Mouse (Mus musculus) CH12.LX (cell line): ENCODE measurements at regions not wholly inside any gene's neighbourhood (a gene's known extent, or its start where the extent isn't known, plus 50 kb on each side); places are given as distances from the start of the nearest gene placed in this dataset.

Source experiments
- DNase-seq: peaks from one replicate; pipeline ENCODE4 v3.0.0-alpha.2; 2013; ENCODE audit errors: extremely low read depth
- H3K27ac ChIP-seq: 2 replicates; pipeline ENCODE4 v1.5.1; 2012; ENCODE audit warnings: low read depth, mild to moderate bottlenecking, control low read depth, moderate library complexity; ENCODE audit not compliant: insufficient read depth
- H3K27me3 ChIP-seq: replicated peaks from 2 replicates; pipeline ENCODE3; 2012; ENCODE audit warnings: inconsistent platforms
- H3K36me3 ChIP-seq, 2 experiments: replicated peaks in 1 of 2; 2 replicates each; pipeline versions ENCODE3 to v1.6.1; 2012; ENCODE audit warnings: inconsistent platforms in 1 of 2, low read length in 1 of 2, mild to moderate bottlenecking in 1 of 2, mixed read lengths in 1 of 2, moderate library complexity in 1 of 2; ENCODE audit not compliant: control insufficient read depth in 1 of 2, insufficient read depth in 1 of 2
- H3K4me1 ChIP-seq, 2 experiments: 2 replicates each; pipeline ENCODE4 v1.6.1; 2012; ENCODE audit warnings: inconsistent platforms in 1 of 2, moderate library complexity in 1 of 2; ENCODE audit not compliant: insufficient read depth in 2 of 2, control insufficient read depth in 1 of 2
- H3K4me2 ChIP-seq: 2 replicates; pipeline ENCODE4 v1.6.1; 2012; ENCODE audit warnings: low read depth, mild to moderate bottlenecking, control low read depth; ENCODE audit not compliant: poor library complexity, insufficient read depth, severe bottlenecking
- H3K4me3 ChIP-seq, 3 experiments: fragments of 150-350 bp in 1 of 3; sonication (generic) in 1 of 3; replicated peaks in 1 of 3; 2 replicates each; pipeline versions ENCODE3 to v1.5.1; 2011 to 2012; ENCODE audit warnings: low read depth in 2 of 3, low read length in 2 of 3, mild to moderate bottlenecking in 2 of 3, moderate library complexity in 2 of 3, control low read depth in 1 of 3, improper control_type of control experiment in 1 of 3, inconsistent platforms in 1 of 3, mixed read lengths in 1 of 3; ENCODE audit not compliant: poor library complexity in 1 of 3
- H3K79me2 ChIP-seq: replicated peaks from 2 replicates; pipeline ENCODE4 v1.6.1; 2012; ENCODE audit warnings: mild to moderate bottlenecking, moderate library complexity; ENCODE audit not compliant: control insufficient read depth, poor library complexity, insufficient read depth, severe bottlenecking; ENCODE audit errors: extremely low read depth
- H3K9ac ChIP-seq: 2 replicates; pipeline ENCODE4 v1.6.1; 2012; ENCODE audit warnings: low read depth, mild to moderate bottlenecking, control low read depth, moderate library complexity; ENCODE audit not compliant: insufficient read depth
- H3K9me3 ChIP-seq: replicated peaks from 2 replicates; pipeline ENCODE3; 2012; ENCODE audit warnings: low read length, inconsistent platforms, mixed read lengths
- CHD1 ChIP-seq: IDR thresholded peaks from 2 replicates; pipeline ENCODE4 v1.6.1; 2012; ENCODE audit warnings: low read depth, low read length, improper control_type of control experiment, inconsistent platforms
- CHD2 ChIP-seq: IDR thresholded peaks from 2 replicates; pipeline ENCODE4 v1.6.1; 2011; ENCODE audit warnings: low read length, improper control_type of control experiment
- CTCF ChIP-seq, 2 experiments: IDR thresholded peaks in 1 of 2; conservative IDR thresholded peaks in 1 of 2; 2 replicates each; pipeline ENCODE4 v1.5.1; 2011 to 2012; ENCODE audit warnings: low read depth in 2 of 2, low read length in 2 of 2, improper control_type of control experiment in 1 of 2, inconsistent platforms in 1 of 2, mild to moderate bottlenecking in 1 of 2, moderate library complexity in 1 of 2
- E2F4 ChIP-seq: IDR thresholded peaks from 2 replicates; pipeline ENCODE4 v1.6.1; 2011; ENCODE audit warnings: low read depth, low read length, improper control_type of control experiment; ENCODE audit not compliant: insufficient replicate concordance
- ETS1 ChIP-seq: conservative IDR thresholded peaks from 2 replicates; pipeline ENCODE4 v1.6.1; 2012; ENCODE audit warnings: low read depth, mild to moderate bottlenecking, inconsistent platforms, low read length, improper control_type of control experiment, moderate library complexity
- GABPA ChIP-seq: IDR thresholded peaks from 2 replicates; pipeline ENCODE4 v1.6.1; 2012; ENCODE audit warnings: low read depth, low read length, improper control_type of control experiment, inconsistent platforms; ENCODE audit not compliant: insufficient replicate concordance
- HCFC1 ChIP-seq: IDR thresholded peaks from 2 replicates; pipeline ENCODE4 v1.6.1; 2012; ENCODE audit warnings: low read depth, mild to moderate bottlenecking, inconsistent platforms, low read length, improper control_type of control experiment
- IRF4 ChIP-seq: IDR thresholded peaks from 2 replicates; pipeline ENCODE4 v1.6.1; 2014; ENCODE audit warnings: low read depth, mild to moderate bottlenecking, inconsistent platforms, low read length, improper control_type of control experiment
- JUN ChIP-seq: IDR thresholded peaks from 2 replicates; pipeline ENCODE4 v1.6.1; 2011; ENCODE audit warnings: low read depth, mild to moderate bottlenecking, low read length, improper control_type of control experiment, moderate library complexity; ENCODE audit not compliant: insufficient read depth
- JUND ChIP-seq: conservative IDR thresholded peaks from 2 replicates; pipeline ENCODE4 v1.6.1; 2011; ENCODE audit warnings: low read depth, low read length, improper control_type of control experiment
- MAFK ChIP-seq: IDR thresholded peaks from 2 replicates; pipeline ENCODE4 v1.6.1; 2011; ENCODE audit warnings: low read length, improper control_type of control experiment; ENCODE audit not compliant: insufficient replicate concordance
- MAX ChIP-seq: IDR thresholded peaks from 2 replicates; pipeline ENCODE4 v1.6.1; 2011; ENCODE audit warnings: low read length, improper control_type of control experiment
- MEF2A ChIP-seq: IDR thresholded peaks from 2 replicates; pipeline ENCODE4 v1.6.1; 2014; ENCODE audit warnings: low read depth, mild to moderate bottlenecking, inconsistent platforms, low read length, improper control_type of control experiment, borderline replicate concordance
- MYC ChIP-seq: IDR thresholded peaks from 2 replicates; pipeline ENCODE4 v1.6.1; 2011; ENCODE audit warnings: low read depth, mild to moderate bottlenecking, improper control_type of control experiment, low read length
- NELFE ChIP-seq: IDR thresholded peaks from 2 replicates; pipeline ENCODE4 v1.6.1; 2011; ENCODE audit warnings: low read depth, low read length, improper control_type of control experiment
- PAX5 ChIP-seq: IDR thresholded peaks from 2 replicates; pipeline ENCODE4 v1.6.1; 2012; ENCODE audit warnings: low read length, inconsistent platforms, mixed read lengths
- POLR2A ChIP-seq: IDR thresholded peaks from 2 replicates; pipeline ENCODE4 v1.6.1; 2011; ENCODE audit warnings: low read depth, mild to moderate bottlenecking, improper control_type of control experiment, low read length
- RAD21 ChIP-seq: IDR thresholded peaks from 2 replicates; pipeline ENCODE4 v1.6.1; 2011; ENCODE audit warnings: low read depth, mild to moderate bottlenecking, low read length, improper control_type of control experiment, moderate library complexity
- RCOR1 ChIP-seq: conservative IDR thresholded peaks from 2 replicates; pipeline ENCODE4 v1.6.1; 2012; ENCODE audit warnings: low read depth, mild to moderate bottlenecking, inconsistent platforms, low read length, improper control_type of control experiment
- ZC3H11A ChIP-seq: IDR thresholded peaks from 2 replicates; pipeline ENCODE4 v1.6.1; 2012; ENCODE audit warnings: low read depth, mild to moderate bottlenecking, inconsistent platforms, low read length, improper control_type of control experiment
- ZKSCAN1 ChIP-seq: IDR thresholded peaks from 2 replicates; pipeline ENCODE4 v1.6.1; 2012; ENCODE audit warnings: low read depth, inconsistent platforms, low read length, improper control_type of control experiment, borderline replicate concordance
- ZMIZ1 ChIP-seq: IDR thresholded peaks from 2 replicates; pipeline ENCODE4 v1.6.1; 2012; ENCODE audit warnings: low read depth, mild to moderate bottlenecking, inconsistent platforms, low read length, improper control_type of control experiment
- dilution Hi-C: fragments of 300-500 bp; cut with MboI; formaldehyde crosslinking; loops from 2 replicates; pipeline ENCODE4 v1.14.3; 2020; ENCODE audit warnings: low sequenced_read_pairs; ENCODE audit not compliant: extremely low pct_unique_long_range_greater_than_20kb, extremely low pct_ligation_motif_present
- in situ Hi-C: fragments of 300-500 bp; cut with MboI; formaldehyde crosslinking; loops from 3 replicates; pipeline ENCODE4 v1.14.3; 2019; ENCODE audit warnings: low sequenced_read_pairs, low pct_ligation_motif_present, low pct_unique_long_range_greater_than_20kb, mixed read lengths

DNA sequence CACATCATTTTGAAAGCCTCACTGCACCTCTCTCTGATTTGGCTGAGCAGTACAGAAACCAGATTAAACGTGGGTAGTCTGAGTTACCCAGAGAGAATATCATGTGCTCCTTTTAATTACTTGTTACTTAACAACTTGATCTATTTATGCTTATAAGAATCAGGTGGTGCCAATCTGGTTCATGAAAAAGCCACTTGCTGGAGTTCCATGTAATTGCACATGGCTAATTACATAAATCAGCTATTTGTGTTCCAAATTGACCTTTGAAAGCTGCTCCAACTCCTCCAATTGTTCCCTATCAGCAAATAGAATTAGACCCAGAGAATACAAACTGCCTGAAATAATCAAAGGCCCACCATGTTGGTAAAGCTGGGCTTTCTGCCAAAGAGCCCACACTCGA is 98.8 kb upstream of the Adcy1 start:
- H3K36me3 ChIP-seq = no peaks in the 10 kb centered on the region
- TF ChIP-seq CHD2 (no peak), RAD21 (no peak), MAFK (no peak), ZMIZ1 (no peak), POLR2A (no peak), ETS1 (no peak), CTCF (conservative IDR thresholded peaks at IDR 0.05 in 1 of 2, IDR thresholded peaks at IDR 0.05 in 1 of 2; ENCODE audit: low read depth in 2 of 2, low read length in 2 of 2) (no peak)
- TF ChIP-seq, all 38 proteins: peak for 0
- H3K79me2 ChIP-seq = no peaks in the 10 kb centered on the region
- in situ Hi-C loops = no loop called here
- H3K9ac ChIP-seq = no peak overlapping the region
- H3K9me3 ChIP-seq = peaks cover 5% of the 10 kb centered on the region
- no peak overlapping the region for H3K4me2 ChIP-seq
- H3K27me3 ChIP-seq = peaks cover 51% of the 10 kb centered on the region
- H3K4me1 ChIP-seq = no peaks in the 10 kb centered on the region
- H3K27ac ChIP-seq = no peak overlapping the region
- H3K4me3 ChIP-seq = no peak overlapping the region
- DNase-seq = no peak
- dilution Hi-C loops = no loop called here

DNA sequence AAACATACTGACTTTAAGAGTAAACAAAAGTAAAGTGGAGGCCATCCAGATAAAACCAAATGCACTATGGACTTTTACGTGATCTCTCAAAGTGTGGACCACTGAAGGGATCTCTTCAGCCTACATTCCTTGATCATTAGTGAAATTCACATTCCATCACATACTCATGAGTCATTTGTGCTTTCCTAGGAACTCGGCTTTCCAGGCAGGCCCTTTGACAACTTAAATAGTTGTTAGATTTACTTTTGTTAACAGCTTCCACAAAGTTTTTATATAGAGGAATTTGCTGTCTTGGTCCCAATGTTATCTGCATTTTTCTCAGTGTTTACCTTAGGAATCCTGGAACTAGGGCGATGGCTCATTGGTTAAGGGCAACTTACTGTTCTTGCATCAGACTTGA is 99.7 kb upstream of the Adcy1 start:
- H3K27ac ChIP-seq = no peak overlapping the region
- H3K36me3 ChIP-seq = no peaks in the 10 kb centered on the region
- no peak for TF ChIP-seq GABPA
- TF ChIP-seq IRF4 = no peak
- TF ChIP-seq JUN = no peak
- no peak for TF ChIP-seq MAX
- no peak for TF ChIP-seq HCFC1
- TF ChIP-seq MEF2A = no peak
- TF ChIP-seq E2F4 = no peak
- no peak for TF ChIP-seq ZKSCAN1
- no peak for TF ChIP-seq JUND
- TF ChIP-seq MYC = no peak
- TF ChIP-seq PAX5 = no peak
- no peak for TF ChIP-seq MAFK
- no peak for TF ChIP-seq CHD1
- TF ChIP-seq NELFE = no peak
- TF ChIP-seq ZC3H11A = no peak
- TF ChIP-seq RCOR1 = no peak
- in situ Hi-C loops (no loop called here), dilution Hi-C loops (no loop called here)
- no peak overlapping the region for H3K9ac ChIP-seq
- H3K4me2 ChIP-seq = no peak overlapping the region
- H3K27me3 ChIP-seq = peaks cover 43% of the 10 kb centered on the region
- peaks cover 5% of the 10 kb centered on the region for H3K9me3 ChIP-seq
- no peaks in the 10 kb centered on the region for H3K4me1 ChIP-seq
- DNase-seq = no peak
- no peak overlapping the region for H3K4me3 ChIP-seq
- H3K79me2 ChIP-seq = no peaks in the 10 kb centered on the region
